Mouse (Mus musculus) liver, adult (tissue): Measurements from ENCODE around the gene Ubl7.

Experiments used
- GATA4 ChIP-seq: IDR thresholded peaks from 2 replicates; pipeline ENCODE4 v1.6.1; 2014; ENCODE audit warnings: mild to moderate bottlenecking, low read length; ENCODE audit not compliant: insufficient replicate concordance

Ubl7 gene

DNA sequence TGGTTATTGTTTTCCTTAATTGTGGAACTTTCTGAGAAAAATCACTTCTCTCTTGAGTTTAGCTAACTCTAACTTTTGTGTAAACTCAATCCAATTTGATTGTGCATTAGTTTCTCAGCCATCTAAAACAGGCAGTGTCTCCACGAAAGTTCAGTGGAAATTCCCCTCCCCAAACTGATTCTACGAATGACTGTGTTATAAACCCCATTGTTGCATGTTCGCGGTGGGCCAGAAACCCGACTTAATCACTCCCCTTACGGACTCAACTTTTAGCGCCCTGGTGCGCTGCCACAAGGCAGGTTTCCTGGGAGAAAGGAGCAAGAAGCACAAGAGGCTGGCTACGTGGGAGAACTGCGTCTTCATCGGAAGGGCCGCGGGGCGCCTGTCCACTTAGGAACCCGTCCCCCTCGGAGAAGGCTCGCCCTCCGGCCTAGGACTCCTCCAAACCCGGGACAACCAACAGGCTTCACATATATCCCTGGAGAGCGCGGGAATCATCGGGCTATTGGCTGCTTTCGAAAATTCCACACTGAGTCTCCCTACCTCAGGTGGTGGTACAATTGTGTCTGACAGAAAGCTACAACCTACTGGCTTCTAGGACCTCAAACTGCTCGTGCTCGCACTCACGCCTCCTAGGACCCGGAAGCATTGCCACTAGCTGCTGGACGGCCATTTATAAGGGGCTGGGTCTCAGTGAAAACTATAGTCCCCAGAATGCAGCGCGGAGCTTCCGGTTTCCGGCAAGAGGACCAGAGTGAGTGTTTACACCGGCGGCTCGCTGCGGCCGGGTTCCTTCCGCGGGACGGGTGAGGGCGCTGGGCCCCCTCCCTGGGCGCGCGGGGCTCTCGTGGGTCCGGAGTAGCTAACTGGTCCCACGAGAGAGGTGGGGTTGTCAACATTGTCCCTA, at the start of gene Ubl7:
Gene Ubl7, plus strand, starts transcription at position 726 of the 907 bp plus-strand sequence.
- no peak for TF ChIP-seq GATA4

GRCm38 (mm10) chr9:57861951-57862471, 48.8 kb upstream of the Ubl7 start:
- no peak for TF ChIP-seq GATA4

DNA sequence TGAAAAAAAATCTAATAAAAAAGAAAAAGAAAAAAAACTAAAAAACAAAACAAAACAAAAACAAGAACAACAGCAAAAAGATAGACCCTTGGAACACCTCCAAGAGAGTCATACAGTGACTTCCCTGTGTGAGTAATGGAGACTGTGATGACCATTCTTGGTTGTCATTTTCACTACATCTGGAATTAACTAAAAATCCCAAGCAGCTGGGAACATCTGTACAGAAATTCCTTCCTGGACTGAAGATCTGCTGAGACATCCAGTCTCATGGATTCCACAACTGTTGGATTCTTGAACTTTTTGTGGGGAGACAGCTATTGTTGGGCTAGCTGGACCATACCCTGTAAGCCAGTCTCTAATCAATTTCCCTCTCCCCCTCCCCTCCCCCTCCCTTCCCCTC, 46.4 kb upstream of the Ubl7 start:
- no peak for TF ChIP-seq GATA4

DNA sequence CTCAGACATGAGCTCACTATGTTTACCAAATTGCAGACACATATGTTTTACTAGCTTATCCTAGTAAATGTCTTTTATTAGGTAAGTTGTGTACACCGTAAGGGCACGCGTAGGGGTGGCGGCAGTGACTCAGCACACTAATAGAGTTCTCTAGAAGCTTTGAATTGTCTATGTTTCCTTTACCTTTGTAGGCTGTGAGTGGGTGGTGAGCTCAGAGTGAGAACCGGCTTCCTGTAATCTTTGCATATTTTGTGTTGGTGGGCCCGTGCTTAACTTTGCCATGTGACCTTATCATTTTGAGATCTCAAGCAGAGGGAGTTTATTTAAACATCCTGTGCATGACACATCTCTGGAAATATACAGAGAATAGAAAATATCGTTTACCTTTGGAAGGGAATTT, 44.2 kb upstream of the Ubl7 start:
- TF ChIP-seq GATA4: no peak

- no peak for TF ChIP-seq GATA4
Observed at GRCm38 (mm10) chr9:57867236-57867635, 43.5 kb upstream of the Ubl7 start.

DNA sequence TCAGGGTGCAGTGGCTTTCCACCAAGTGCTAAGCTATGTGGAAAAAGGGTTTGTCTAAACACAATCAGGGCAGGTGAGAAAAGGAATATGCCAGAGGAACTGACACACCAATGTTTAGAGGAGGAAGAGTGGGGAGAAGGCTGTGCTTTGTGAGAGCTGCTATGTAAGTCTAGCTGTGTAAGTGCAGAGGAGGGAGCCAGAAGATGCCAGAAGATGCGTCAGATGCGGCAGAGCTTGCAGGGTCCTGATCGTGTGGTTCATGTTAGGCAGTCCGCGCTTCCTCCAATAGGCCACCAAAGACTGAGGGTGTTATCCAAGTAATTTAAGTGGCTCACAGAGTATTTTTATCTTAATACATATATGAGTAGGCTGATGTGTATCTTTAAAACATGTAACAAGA, 42.9 kb upstream of the Ubl7 start:
- no peak for TF ChIP-seq GATA4

GRCm38 (mm10) chr9:57868767-57869166, 42.0 kb upstream of the Ubl7 start:
- no peak for TF ChIP-seq GATA4

- no peak for TF ChIP-seq GATA4
Observed at GRCm38 (mm10) chr9:57870273-57870816, 40.4 kb upstream of the Ubl7 start.

DNA sequence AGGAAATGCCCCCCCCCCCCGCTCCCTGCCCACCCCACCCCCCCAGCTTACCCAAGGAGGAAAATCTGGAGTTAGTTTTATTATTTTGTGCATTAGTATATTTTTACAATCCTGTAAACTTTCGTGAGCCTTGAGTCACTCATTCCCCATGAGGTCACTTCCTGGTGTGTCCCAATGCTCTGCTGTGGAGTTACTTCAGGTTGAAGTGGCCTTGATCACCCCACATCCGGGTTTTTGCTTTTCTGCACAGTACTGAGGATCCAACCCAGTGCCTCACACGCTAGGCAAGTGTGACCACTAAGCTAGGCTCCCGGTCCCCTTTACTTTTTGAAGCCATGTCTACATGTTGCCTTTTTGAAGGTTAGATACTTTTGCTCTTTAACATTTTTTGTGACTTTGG, 36.6 kb upstream of the Ubl7 start:
- TF ChIP-seq GATA4: no peak

DNA sequence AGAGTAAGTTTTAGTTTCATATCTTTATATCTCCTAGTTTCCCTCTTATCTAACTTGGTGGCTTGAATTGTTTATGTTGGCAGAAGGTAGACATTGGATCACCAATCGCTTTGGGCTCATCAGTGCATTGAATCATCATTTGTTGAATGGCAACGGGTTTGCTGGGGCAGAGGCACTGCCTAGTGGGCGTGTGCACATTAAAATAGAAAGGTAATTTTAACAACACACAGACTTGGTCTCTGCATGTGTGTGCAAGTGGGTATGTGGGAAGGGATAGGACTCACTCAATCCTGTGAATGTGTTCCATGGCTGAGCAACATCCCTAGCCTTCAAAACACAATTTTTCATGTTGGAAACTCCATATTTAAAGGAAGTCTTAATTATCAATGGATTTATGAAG, 35.8 kb upstream of the Ubl7 start:
- TF ChIP-seq GATA4: no peak

GRCm38 (mm10) chr9:57879213-57879612, 31.6 kb upstream of the Ubl7 start:
- TF ChIP-seq GATA4: no peak

DNA sequence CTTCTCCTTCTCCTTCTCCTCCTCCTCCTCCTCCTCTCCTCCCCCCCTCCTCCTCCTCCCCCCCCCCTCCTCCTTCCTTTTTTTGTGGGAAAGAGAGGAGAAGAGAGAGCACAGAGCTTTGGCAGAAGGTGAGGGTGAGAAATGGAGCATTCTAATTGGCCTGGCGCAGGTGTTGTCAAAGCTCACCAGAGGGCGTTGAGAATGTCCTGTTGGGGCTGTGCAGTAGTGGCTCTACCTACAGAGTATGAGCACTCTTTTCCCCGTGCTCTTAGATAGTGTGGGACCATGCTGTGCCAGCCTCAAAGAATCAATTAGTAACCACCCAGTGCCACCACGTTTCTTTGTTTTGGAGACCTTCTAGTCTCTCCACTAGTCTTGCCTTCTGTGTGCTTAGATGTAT, 30.5 kb upstream of the Ubl7 start:
- no peak for TF ChIP-seq GATA4

DNA sequence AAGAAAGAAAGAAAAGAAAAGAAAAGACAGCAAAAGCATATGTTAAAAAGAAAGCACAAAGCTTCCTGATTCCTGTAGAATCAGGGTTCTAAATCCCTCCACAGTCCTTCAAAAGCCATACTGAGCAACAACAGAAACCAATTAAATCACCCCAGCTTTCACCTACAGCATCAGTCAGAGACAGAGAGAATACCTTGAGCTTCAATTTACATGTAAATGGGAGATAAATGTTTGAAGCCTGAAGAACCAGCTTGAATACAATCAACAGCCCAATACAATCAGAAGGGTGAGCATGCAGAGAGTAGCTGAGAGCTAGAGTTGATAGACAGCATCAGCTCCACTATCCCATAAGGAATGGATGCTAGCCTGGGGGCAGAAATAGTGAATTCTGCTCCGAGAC, 27.4 kb upstream of the Ubl7 start:
- no peak for TF ChIP-seq GATA4

- no peak for TF ChIP-seq GATA4
Observed at GRCm38 (mm10) chr9:57888119-57888518, 22.7 kb upstream of the Ubl7 start.

GRCm38 (mm10) chr9:57900478-57900877, 10.3 kb upstream of the Ubl7 start:
- no peak for TF ChIP-seq GATA4

- TF ChIP-seq GATA4: no peak
Observed at GRCm38 (mm10) chr9:57901197-57901596, 9.6 kb upstream of the Ubl7 start.
